8 mouse cellular contexts compared by ENCODE assay signal in genomic region chr14:8476606-8477005, GRCm38 (mm10).
DNase-seq lines count a peak whose midpoint lies in the region; ATAC-seq and TF ChIP-seq lines count a peak whose summit lies in the region.

No protein-coding gene starts in this region.

- H3K4me3 ChIP-seq in hindbrain, embryonic 16.5 days (ENCODE audit: low read length): no peak overlapping the region
- H3K4me3 ChIP-seq in midbrain, postnatal 0 days (ENCODE audit: low read depth, low read length): no peak overlapping the region

- DNase-seq in kidney, postnatal 10 days: peak; percentile 18
- DNase-seq in kidney, adult 11 months: no peak
- DNase-seq in brain, adult 2 months (ENCODE audit: low read depth, low spot score): peak; percentile 75
- peak; percentile 87 for DNase-seq in midbrain, postnatal 0 days (ENCODE audit: low spot score)
- no peak for DNase-seq in cerebellum, adult 18-20 months
- no peak for DNase-seq in natural killer cell, adult 2 months (ENCODE audit: low spot score in 2 of 2)

- H3K4me2 ChIP-seq in hindbrain, embryonic 16.5 days (ENCODE audit: low read length): no peak overlapping the region
- no peak overlapping the region for H3K4me2 ChIP-seq in midbrain, postnatal 0 days (ENCODE audit: low read depth, low read length, poor library complexity, severe bottlenecking)

- peak; percentile 29; the same call in 1 of the 2 replicates for ATAC-seq in hindbrain, embryonic 16.5 days
- no peak for ATAC-seq in midbrain, postnatal 0 days (ENCODE audit: low FRiP score)
- ATAC-seq in megakaryocyte progenitor cell, adult 5-6 weeks (replicated peaks; ENCODE audit: poor library complexity): no peak

- no peaks in the 10 kb centered on the region for H3K27me3 ChIP-seq in hindbrain, embryonic 16.5 days (replicated peaks; ENCODE audit: control insufficient read depth, insufficient read depth, low read length)
- no peaks in the 10 kb centered on the region for H3K27me3 ChIP-seq in midbrain, postnatal 0 days (ENCODE audit: insufficient read depth, low read length)

- no peak overlapping the region for H3K27ac ChIP-seq in hindbrain, embryonic 16.5 days (ENCODE audit: low read depth, low read length)
- no peak overlapping the region for H3K27ac ChIP-seq in midbrain, postnatal 0 days (ENCODE audit: low read depth, low read length)

- peak; percentile 82 for TF ChIP-seq CTCF in midbrain, postnatal 0 days (IDR thresholded peaks at IDR 0.05)

- H3K4me1 ChIP-seq in hindbrain, embryonic 16.5 days (ENCODE audit: control insufficient read depth, insufficient read depth, low read depth, low read length): peaks cover 3% of the 10 kb centered on the region
- no peaks in the 10 kb centered on the region for H3K4me1 ChIP-seq in midbrain, postnatal 0 days (ENCODE audit: insufficient read depth, low read length)

- 64% methylated on average over 3 of the region's 3 CpGs for WGBS in hindbrain, embryonic 16.5 days
- WGBS in midbrain, postnatal 0 days: 70% methylated on average over 3 of the region's 3 CpGs

- no peaks in the 10 kb centered on the region for H3K9me3 ChIP-seq in hindbrain, embryonic 16.5 days (ENCODE audit: control insufficient read depth, low read length)
- H3K9me3 ChIP-seq in midbrain, postnatal 0 days (ENCODE audit: low read length): no peaks in the 10 kb centered on the region

- H3K36me3 ChIP-seq in hindbrain, embryonic 16.5 days (ENCODE audit: control insufficient read depth, insufficient read depth, low read length): no peaks in the 10 kb centered on the region
- no peaks in the 10 kb centered on the region for H3K36me3 ChIP-seq in midbrain, postnatal 0 days (ENCODE audit: insufficient read depth, low read length)

- no peak overlapping the region for H3K9ac ChIP-seq in hindbrain, embryonic 16.5 days (ENCODE audit: low read depth, low read length)
- no peak overlapping the region for H3K9ac ChIP-seq in midbrain, postnatal 0 days (replicated peaks; ENCODE audit: low read length, poor library complexity, severe bottlenecking)

Comparison
In these comparisons a context has a peak if more than half of its experiments do, and no peak if none do; other contexts are left out.
1. DNase-seq: peak in kidney, postnatal 10 days (single experiment), brain, adult 2 months (single experiment) and midbrain, postnatal 0 days (single experiment); none in kidney, adult 11 months (single experiment), cerebellum, adult 18-20 months (0 of 2) and natural killer cell, adult 2 months (0 of 2).